Mouse (Mus musculus) monocyte, adult 59 days (primary cell): Measurements from ENCODE around the gene Ino80b. TPM values are rescaled to one million over a fixed set of nuclear protein-coding genes. Genes with fewer than 3 reads are reported as not detected.

Experiments used
- total RNA-seq, 2 experiments: library from RNA; stranded (reverse); gene quantifications; one replicate each; pipeline ENCODE4 v1.2.4; 2023

Ino80b gene
- total RNA-seq: 10 to 100 TPM; 26.6 to 28.6 TPM

GRCm38 (mm10) chr6:83125331-83125730 lies at the start of gene Ino80b:
Gene Ino80b, minus strand, starts transcription at chr6:83125431.

DNA sequence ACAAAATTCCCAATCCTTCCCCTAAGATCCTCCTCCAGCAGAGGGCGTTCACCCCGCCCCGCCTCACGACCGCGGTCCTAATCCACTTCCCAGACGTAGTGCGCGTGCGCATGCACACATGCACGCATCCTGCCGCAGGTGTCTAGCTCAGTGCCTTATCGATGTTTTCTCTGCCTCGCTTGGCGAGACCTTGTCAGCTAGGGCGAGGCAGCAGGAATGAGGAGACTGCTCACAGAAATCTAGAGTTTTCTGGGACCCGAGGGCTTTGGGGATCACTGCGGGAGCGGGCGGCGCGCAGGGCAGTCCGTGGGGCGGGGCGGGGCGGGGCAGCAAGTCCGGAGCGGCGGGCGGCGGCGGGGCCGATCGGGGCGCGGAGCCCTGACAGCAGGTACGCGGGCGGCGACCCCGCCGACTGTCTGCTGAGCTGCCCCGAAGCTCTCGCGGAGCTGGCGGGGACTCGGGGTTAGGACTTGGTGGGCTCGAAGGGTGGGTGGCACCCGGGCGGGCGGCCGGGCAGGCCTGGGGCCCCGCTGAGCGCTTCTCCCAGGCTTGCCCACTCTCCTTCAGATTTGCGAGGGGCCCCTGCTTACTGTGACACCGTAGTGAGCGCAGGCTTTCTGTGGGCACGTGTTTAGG lies 40.5 kb upstream of the Ino80b start, which contains the start of gene Dctn1:
TSS of gene Dctn1 (plus strand) at position 314 of the 636 bp plus-strand sequence.

DNA sequence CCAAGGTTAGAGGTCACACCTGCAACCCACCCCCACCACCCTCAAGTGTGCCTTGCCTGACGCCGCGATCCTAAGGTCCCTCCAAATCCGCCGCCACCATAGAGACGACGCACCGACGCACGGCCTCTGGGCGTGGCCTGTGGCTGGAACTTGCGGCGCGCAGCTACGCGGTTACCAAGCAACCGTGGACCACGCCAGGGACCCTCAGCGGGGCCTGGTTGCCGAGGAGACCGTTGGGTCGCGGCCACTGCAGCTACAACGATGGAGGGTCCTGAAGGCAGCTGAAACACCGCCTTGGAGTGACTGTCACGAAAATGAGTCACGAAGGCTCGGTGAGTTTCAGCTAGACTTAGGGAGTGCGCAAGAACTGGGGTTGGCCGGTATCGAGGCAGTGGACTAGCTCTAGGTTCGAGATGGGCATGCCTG lies 31.0 kb upstream of the Ino80b start, which contains the start of the genes Wdr54 and 1700003E16Rik:
TSS of gene Wdr54 (minus strand) at position 139 of the 426 bp plus-strand sequence.
TSS of gene 1700003E16Rik (plus strand) at position 146 of the 426 bp plus-strand sequence.

DNA sequence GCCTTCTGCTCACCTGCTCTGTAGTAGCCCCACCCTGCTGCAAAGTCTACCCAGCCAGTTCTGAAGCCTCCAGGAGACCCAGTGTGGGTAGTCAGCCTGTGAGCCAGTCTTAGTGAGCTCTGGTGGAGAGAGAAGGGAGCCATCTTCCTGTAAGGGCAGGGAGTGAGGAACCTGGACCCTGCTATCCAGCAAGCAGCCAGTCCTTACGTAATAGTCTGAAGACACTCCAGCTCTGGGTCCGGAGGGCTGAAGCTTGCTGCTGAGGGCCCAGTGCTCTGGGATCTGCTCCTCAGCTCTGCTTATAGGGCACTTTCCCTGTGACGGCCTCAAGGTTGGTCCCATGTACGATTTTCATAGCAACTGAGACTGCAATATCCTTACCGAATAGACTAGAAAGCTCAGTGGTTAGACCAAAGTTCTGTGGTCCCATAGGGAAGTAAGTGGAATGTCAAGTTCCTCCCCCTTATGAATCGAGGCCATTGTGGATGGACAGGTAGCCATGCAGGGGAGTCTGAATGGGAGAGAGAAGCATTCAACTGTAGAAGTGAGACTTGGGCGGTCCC lies 9.8 kb upstream of the Ino80b start, which contains the start of gene Rtkn:
TSS of gene Rtkn (plus strand) at position 513 of the 563 bp plus-strand sequence.

GRCm38 (mm10) chr6:83120930-83121862 lies 4.0 kb downstream of the Ino80b start, which contains the start of gene Wbp1:
Gene Wbp1, minus strand, starts transcription at chr6:83121559.

GRCm38 (mm10) chr6:83115011-83115671 lies 10.1 kb downstream of the Ino80b start, which contains the start of gene Mogs:
Gene Mogs, plus strand, starts transcription at chr6:83115496.

GRCm38 (mm10) chr6:83108762-83109668 lies 16.2 kb downstream of the Ino80b start, which contains the start of gene Mrpl53:
Gene Mrpl53, plus strand, starts transcription at chr6:83109040.

DNA sequence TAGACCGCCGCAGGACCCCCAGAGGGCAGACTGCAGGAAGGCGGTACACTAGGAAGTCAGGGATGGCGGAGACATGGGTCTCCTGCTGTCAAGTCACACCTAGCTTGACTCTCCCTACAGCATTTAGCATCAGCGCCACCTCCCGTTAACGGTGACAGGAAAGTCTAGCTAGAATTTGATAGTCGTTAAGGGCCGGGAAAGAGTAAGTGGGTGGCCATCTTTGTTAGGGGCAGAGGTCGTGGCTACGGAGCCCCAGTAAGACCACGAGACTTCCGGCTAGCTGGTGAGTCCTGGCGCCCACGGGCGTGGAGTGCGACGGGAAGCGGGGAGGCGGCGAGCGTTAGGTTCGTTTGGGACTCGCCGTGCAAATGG lies 23.9 kb downstream of the Ino80b start, which contains the start of the genes Ccdc142 and Gm42688:
TSS of gene Ccdc142 (plus strand) at position 286 of the 372 bp plus-strand sequence.
TSS of gene Gm42688 (plus strand) at position 302 of the 372 bp plus-strand sequence.

DNA sequence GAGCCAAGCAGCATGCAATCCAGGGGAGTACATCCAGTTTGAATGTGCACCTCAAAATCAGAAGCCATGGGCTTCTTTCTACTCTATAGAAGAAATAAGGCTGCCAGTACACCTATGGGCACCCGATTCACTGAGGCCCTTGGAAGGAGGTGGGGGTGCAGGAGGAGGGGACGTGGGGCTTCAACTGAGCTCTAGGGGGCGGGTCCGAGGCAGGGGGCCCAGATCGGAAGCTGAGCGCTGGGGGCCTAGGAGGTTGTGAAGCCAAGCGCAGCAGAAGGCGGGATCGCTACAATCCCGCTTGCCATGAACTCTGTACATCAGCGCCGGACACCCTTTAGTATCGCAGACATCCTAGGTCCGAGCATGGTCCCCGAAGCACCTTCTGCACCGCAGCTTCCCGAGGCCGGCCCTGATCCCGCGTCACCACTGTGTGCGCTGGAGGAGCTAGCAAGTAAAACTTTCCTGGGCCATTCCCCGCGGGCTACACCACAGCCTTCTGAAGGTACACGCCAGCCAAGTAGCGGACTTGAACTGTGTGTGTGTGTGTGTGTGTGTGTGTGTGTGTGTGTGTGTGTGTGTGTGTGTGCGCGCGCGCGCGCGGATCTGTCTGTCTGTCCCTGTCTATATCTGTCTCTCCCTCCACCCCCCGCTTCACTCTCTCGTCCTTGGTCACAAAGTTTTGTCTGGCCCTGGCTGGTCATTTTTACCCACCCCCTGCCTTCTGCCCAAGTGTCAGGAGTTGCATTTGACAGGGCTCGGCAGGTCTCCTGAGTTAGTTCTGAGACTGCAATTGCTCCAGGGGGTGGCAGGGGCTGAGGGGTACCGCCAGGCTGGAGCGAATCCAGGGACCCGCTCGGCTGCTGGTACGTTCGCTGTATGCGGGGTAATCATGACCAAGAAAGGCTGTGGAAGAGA lies 38.9 kb downstream of the Ino80b start, which contains the start of gene Lbx2:
TSS of gene Lbx2 (plus strand) at position 247 of the 915 bp plus-strand sequence.

DNA sequence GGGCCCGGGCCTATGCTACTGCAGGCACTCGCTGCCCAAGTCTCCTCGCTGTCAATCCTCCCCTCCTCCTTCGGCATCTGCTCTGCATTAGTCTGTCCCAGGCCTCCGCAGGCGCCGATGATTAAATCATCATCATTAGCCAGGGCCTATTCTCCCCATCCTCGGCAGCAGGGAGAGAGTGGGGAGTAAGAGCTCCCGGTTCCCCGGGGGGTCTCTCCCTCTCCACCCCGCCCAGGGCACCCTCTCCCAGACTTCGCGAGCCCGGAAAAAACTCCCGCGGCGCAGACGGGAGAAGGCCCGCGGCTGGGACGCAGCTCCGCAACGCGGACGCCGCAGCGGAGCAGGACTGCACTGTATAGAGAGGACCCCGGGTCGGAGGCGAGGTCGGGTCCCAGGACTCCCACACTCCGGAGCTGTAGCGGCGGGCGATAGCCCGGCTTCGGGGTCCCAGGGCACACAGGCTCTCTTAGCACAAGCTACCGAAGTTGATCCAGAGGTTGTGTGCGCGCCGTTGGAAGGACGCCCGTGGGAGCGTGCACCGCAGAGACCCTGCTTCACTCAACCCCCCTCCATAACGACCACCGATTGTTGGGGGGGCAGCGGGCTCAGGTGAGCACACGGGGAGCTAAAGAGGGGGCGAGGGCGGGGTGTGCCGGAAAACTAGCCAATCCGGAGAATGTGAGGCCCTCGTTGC lies 47.5 kb downstream of the Ino80b start, which contains the start of gene Pcgf1:
TSS of gene Pcgf1 (plus strand) at position 240 of the 694 bp plus-strand sequence.

Other genes with a start within 250 kb of the Ino80b start
- gene Sema4f, start 185.7 kb downstream of the Ino80b start, total RNA-seq: under 1 TPM; 0.27 to 0.60 TPM
- gene M1ap, start 178.5 kb downstream of the Ino80b start, total RNA-seq: 1 to 10 TPM; 1.8 to 2.7 TPM
- gene Dok1, start 92.0 kb downstream of the Ino80b start, total RNA-seq: 10 to 100 TPM; 54.7 to 55.2 TPM
- gene Loxl3, start 91.3 kb downstream of the Ino80b start, total RNA-seq: 1 to 10 TPM; 2.1 to 2.2 TPM
- 100 to 1,000 TPM; 353 to 380 TPM for gene Aup1, start 70.9 kb downstream of the Ino80b start, total RNA-seq
- 100 to 1,000 TPM in 1 of 2 experiments, 10 to 100 TPM in 1; 94.4 to 101 TPM for gene Htra2, start 70.2 kb downstream of the Ino80b start, total RNA-seq
- 1 to 10 TPM; 6.2 to 6.5 TPM for gene Dqx1, start 67.6 kb downstream of the Ino80b start, total RNA-seq
- gene Tlx2, start 55.1 kb downstream of the Ino80b start, total RNA-seq: not detected
- 10 to 100 TPM; 22.7 to 26.8 TPM for gene Pcgf1, start 47.6 kb downstream of the Ino80b start, total RNA-seq
- not detected for gene Lbx2, start 39.1 kb downstream of the Ino80b start, total RNA-seq
- 1 to 10 TPM; 6.0 to 8.2 TPM for gene Ccdc142, start 23.8 kb downstream of the Ino80b start, total RNA-seq
- 1 to 10 TPM; 5.8 to 6.9 TPM for gene Gm42688, start 23.8 kb downstream of the Ino80b start, total RNA-seq
- gene Mrpl53, start 16.4 kb downstream of the Ino80b start, total RNA-seq: 10 to 100 TPM; 23.5 to 23.7 TPM
- gene Mogs, start 9.9 kb downstream of the Ino80b start, total RNA-seq: 10 to 100 TPM; 34.1 to 37.5 TPM
- gene Wbp1, start 3.9 kb downstream of the Ino80b start, total RNA-seq: 10 to 100 TPM; 23.8 to 26.6 TPM
- under 1 TPM in 1 of 2 experiments, not detected in 1; 0.30 TPM for gene Rtkn, start 10.0 kb upstream of the Ino80b start, total RNA-seq
- under 1 TPM in 1 of 2 experiments, not detected in 1; 0.34 TPM for gene Wdr54, start 31.0 kb upstream of the Ino80b start, total RNA-seq
- gene 1700003E16Rik, start 31.0 kb upstream of the Ino80b start, total RNA-seq: not detected
- gene Dctn1, start 40.5 kb upstream of the Ino80b start, total RNA-seq: 100 to 1,000 TPM; 127 TPM
- not detected for gene Slc4a5, start 94.4 kb upstream of the Ino80b start, total RNA-seq
- 10 to 100 TPM; 21.3 to 21.8 TPM for gene Mthfd2, start 200.5 kb upstream of the Ino80b start, total RNA-seq
- gene Mob1a, start 200.6 kb upstream of the Ino80b start, total RNA-seq: 100 to 1,000 TPM; 204 to 207 TPM
- gene Bola3, start 223.7 kb upstream of the Ino80b start, total RNA-seq: 10 to 100 TPM; 11.2 to 11.4 TPM